Mouse (Mus musculus) heart, embryonic 15.5 days (tissue): Measurements from ENCODE around the gene Il1f5. TPM values are rescaled to one million over a fixed set of nuclear protein-coding genes. Genes with fewer than 3 reads are reported as not detected.

ENCODE experiments used
- polyA plus RNA-seq: library from polyadenylated mRNA; unstranded; fragments of >200 nt; fragmentation: Nextera tagmentation; extraction: Ambion mirVana; gene quantifications from 2 replicates; pipeline ENCODE4 v1.2.1, GENCODE M21; 2015

Il1f5 gene
- polyA plus RNA-seq, 1 experiment from 2014 or later = not detected

Other genes with a start within 250 kb of the Il1f5 start
- gene Hnmt, start 227.6 kb upstream of the Il1f5 start, polyA plus RNA-seq = 4.5 and 4.6 TPM in 2 replicates
- gene Tbpl2, start 180.4 kb upstream of the Il1f5 start, polyA plus RNA-seq = not detected in 2 replicates
- gene Il1f8, start 123.8 kb upstream of the Il1f5 start, polyA plus RNA-seq = not detected in 2 replicates
- not detected in 2 replicates for gene Il1f9, start 90.5 kb upstream of the Il1f5 start, polyA plus RNA-seq
- gene Il1f6, start 61.5 kb upstream of the Il1f5 start, polyA plus RNA-seq = not detected in 2 replicates
- gene Il1f10, start 14.2 kb downstream of the Il1f5 start, polyA plus RNA-seq = not detected in 2 replicates
- 0.68 and 3.0 TPM in 2 replicates for gene Il1rn, start 59.9 kb downstream of the Il1f5 start, polyA plus RNA-seq
- 1.2 and 4.4 TPM in 2 replicates for gene Psd4, start 90.6 kb downstream of the Il1f5 start, polyA plus RNA-seq
- gene Pax8, start 198.6 kb downstream of the Il1f5 start, polyA plus RNA-seq = 0.19 TPM in 1 of 2 replicates, not detected in the other